ENCODE assay signal across 28 mouse cellular contexts in genomic region chr4:105027278-105027677, GRCm38 (mm10).
"Had no signal": no experiment of that assay in that cellular context is flagged by ENCODE, and none has a peak within 500 bp of the region (broad histone marks: within the 10 kb centered on the region; RNA-seq: fewer than 3 reads in every experiment).

No protein-coding gene starts in this region.

- ATAC-seq: forebrain, embryonic 13.5 days; forebrain, embryonic 14.5 days; forebrain, embryonic 15.5 days; forebrain, embryonic 16.5 days; forebrain, postnatal 0 days had no signal

- H3K27me3 ChIP-seq: embryonic facial prominence, embryonic 12.5 days; embryonic facial prominence, embryonic 13.5 days; embryonic facial prominence, embryonic 15.5 days; forebrain, embryonic 12.5 days; forebrain, embryonic 13.5 days; forebrain, embryonic 15.5 days had no signal

- DNase-seq: cerebellum, adult 2 months; cerebellum, adult 8-10 months; cerebellum, adult 9-10 months; cerebellum, adult 9-11 months; cerebellum, postnatal 10 days; cerebellum, postnatal 14 days; cerebellum, postnatal 25 days; cerebellum, postnatal 36 days; embryo, embryonic 11 days; forebrain, postnatal 0 days; gastrocnemius, adult 2 months; gastrocnemius, postnatal 10 days; gastrocnemius, postnatal 14 days; gastrocnemius, postnatal 25 days; gastrocnemius, postnatal 36 days; heart, adult 18-20 months; heart, adult 2 months had no signal

- H3K36me3 ChIP-seq: embryonic facial prominence, embryonic 10.5 days; embryonic facial prominence, embryonic 12.5 days; embryonic facial prominence, embryonic 13.5 days; embryonic facial prominence, embryonic 15.5 days; forebrain, embryonic 10.5 days; forebrain, embryonic 12.5 days; forebrain, embryonic 15.5 days had no signal

- H3K4me3 ChIP-seq: embryonic facial prominence, embryonic 10.5 days; embryonic facial prominence, embryonic 12.5 days; embryonic facial prominence, embryonic 13.5 days; embryonic facial prominence, embryonic 15.5 days; erythroblast, embryonic 14.5 days; forebrain, embryonic 10.5 days; forebrain, embryonic 12.5 days; forebrain, embryonic 13.5 days; forebrain, embryonic 15.5 days; gastrocnemius, adult 2 months; heart, adult 2 months had no signal

- H3K27ac ChIP-seq: embryonic facial prominence, embryonic 10.5 days; embryonic facial prominence, embryonic 12.5 days; embryonic facial prominence, embryonic 13.5 days; embryonic facial prominence, embryonic 15.5 days; forebrain, embryonic 10.5 days; forebrain, embryonic 12.5 days; forebrain, embryonic 13.5 days; forebrain, embryonic 15.5 days; gastrocnemius, adult 2 months; heart, adult 2 months had no signal

- H3K9me3 ChIP-seq: embryonic facial prominence, embryonic 10.5 days; embryonic facial prominence, embryonic 12.5 days; embryonic facial prominence, embryonic 13.5 days; embryonic facial prominence, embryonic 15.5 days; forebrain, embryonic 10.5 days; forebrain, embryonic 12.5 days; forebrain, embryonic 13.5 days; forebrain, embryonic 15.5 days had no signal

- H3K9ac ChIP-seq: embryonic facial prominence, embryonic 12.5 days; embryonic facial prominence, embryonic 13.5 days; embryonic facial prominence, embryonic 15.5 days; forebrain, embryonic 12.5 days; forebrain, embryonic 13.5 days; forebrain, embryonic 15.5 days; forebrain, postnatal 0 days had no signal

- H3K4me2 ChIP-seq: embryonic facial prominence, embryonic 12.5 days; embryonic facial prominence, embryonic 13.5 days; embryonic facial prominence, embryonic 15.5 days; forebrain, embryonic 12.5 days; forebrain, embryonic 13.5 days; forebrain, embryonic 15.5 days had no signal

- H3K4me1 ChIP-seq: embryonic facial prominence, embryonic 10.5 days; embryonic facial prominence, embryonic 12.5 days; embryonic facial prominence, embryonic 13.5 days; embryonic facial prominence, embryonic 15.5 days; forebrain, embryonic 10.5 days; forebrain, embryonic 12.5 days; forebrain, embryonic 13.5 days had no signal
